Mouse (Mus musculus) ovary, adult 18-20 months (tissue): Measurements from ENCODE around the gene Prkaa2.
A peak's percentile ranks its signal among the peaks of the same experiment; 100 is the strongest.

Experiments
- DNase-seq: peaks from one replicate; pipeline ENCODE4 v3.0.0; 2022; ENCODE audit warnings: low spot score, mixed read lengths

Gene Prkaa2

GRCm38 (mm10) chr4:105109199-105109989 lies at the start of gene Prkaa2:
TSS of gene Prkaa2 (minus strand) at chr4:105109890.
- peak; percentile 59 for DNase-seq

DNA sequence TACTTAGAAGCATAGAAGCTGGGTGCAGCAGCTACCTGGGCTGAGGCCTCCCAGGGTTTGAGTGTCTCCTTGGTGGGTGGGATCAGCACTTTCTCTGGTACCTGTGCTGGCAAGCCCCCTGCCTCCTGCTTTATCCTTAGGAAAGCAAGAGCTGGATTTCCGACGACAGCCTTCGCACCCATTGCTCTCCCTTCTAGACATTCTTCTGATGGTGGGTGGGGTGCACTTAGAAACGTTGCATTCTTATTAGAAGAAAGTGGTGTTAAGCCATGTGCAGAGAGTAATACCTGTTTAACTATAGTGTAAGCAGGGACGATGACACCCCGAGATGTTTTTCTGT lies 49.8 kb upstream of the Prkaa2 start:
- DNase-seq = no peak

GRCm38 (mm10) chr4:105158651-105159530 lies 49.2 kb upstream of the Prkaa2 start:
- DNase-seq = no peak

DNA sequence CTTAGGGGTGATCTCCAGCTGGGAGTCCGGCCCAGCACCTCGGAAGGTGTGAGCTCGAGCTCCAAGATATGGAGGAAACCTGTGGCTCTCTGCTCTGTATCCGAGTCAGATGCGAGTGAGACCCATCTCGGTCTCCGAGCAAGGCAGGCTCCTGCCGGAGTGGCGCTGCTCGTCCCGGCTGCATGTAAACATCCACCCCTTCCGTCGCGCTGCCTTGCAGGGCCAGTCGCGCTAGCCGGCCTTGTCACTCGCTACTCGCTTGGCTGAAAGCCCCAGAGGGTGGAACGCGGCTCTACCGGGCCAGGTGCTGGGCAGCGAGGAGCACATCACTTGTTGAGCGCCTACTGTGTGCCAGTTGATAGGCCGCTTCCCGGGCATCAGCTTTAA lies 48.5 kb upstream of the Prkaa2 start:
- DNase-seq = peak; percentile 68

- DNase-seq = peak; percentile 87
Measured at GRCm38 (mm10) chr4:105157276-105158168, 47.8 kb upstream of the Prkaa2 start, which contains the start of gene Plpp3. TSS of gene Plpp3 (plus strand) at chr4:105157347.

DNA sequence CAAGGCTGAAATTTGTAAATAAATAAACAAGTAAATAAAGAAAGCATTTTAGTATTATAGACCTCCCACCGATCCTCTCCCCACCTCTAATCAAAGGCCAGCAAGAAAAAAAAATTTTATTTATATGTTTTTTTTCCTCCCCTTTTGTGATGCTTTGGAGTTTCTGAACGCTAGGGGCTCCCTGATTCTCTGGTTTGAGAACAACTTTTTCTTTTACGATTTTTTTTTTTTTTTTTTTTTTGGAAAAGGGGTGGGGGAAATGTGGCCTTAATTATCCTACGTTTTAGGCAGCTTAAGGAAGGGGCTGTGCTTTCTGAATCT lies 47.2 kb upstream of the Prkaa2 start:
- DNase-seq = no peak

DNA sequence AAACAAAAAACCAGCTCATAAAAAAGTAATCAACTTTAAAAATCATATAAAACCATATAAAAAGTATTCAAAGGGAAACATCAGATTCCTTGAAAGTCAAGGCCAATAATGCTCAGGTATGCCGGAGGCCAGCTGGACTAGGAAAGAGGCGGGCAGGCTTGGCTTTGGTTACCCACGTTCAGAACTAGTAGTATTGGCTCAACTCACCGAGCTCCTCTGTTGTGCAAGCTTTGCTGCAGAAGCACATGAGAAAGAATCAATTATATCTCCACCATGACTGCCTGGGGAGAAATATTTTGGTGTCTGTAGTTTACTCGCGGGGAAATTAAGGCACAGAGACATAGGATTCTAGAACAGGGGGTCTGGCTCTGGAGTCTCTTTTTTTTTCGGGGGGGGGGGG lies 46.6 kb upstream of the Prkaa2 start:
- no peak for DNase-seq

GRCm38 (mm10) chr4:105153227-105153626 lies 43.5 kb upstream of the Prkaa2 start:
- DNase-seq = no peak

DNA sequence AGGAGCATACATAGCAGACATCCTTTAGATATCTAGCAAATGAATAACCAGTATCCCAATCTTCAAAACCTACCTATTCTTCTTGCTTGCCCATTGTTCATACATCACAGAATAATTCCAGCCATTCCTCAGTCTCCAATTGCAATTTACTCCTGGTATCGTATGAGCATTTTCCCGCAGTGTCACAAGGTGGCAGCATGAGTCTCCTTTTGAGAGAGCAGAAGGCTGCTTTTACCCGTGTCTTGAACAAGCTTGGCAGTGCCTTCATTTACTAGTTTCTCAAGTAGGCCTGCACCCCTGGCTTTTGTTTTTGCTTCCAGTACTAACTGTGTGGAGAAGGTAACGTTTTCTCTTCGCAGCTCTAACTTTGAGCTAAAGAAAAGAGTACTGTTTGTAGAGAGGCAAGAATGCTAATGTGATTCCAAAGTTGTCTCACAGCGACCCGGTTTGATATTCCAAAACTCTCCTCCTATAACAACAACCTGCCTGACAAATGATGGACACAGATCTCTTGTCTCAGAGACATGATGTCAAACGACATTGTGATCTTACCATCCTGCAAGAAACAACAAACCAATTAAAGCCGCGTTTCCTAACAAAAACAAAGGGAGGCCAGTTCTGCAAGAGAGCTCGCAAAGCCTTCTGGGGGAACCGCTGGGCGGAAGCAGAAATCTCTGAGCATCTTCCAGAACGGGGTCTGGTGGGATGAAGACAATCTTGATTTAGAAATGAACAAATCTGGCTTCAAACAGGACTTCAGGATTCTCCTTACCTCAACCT lies 42.4 kb upstream of the Prkaa2 start:
- DNase-seq = peak; percentile 42

GRCm38 (mm10) chr4:105149492-105149891 lies 39.8 kb upstream of the Prkaa2 start:
- DNase-seq = no peak

- no peak for DNase-seq
Measured at GRCm38 (mm10) chr4:105133350-105134050, 23.8 kb upstream of the Prkaa2 start.

GRCm38 (mm10) chr4:105131756-105132314 lies 22.1 kb upstream of the Prkaa2 start:
- DNase-seq = no peak

- DNase-seq = no peak
Measured at GRCm38 (mm10) chr4:105129212-105129611, 19.5 kb upstream of the Prkaa2 start.

DNA sequence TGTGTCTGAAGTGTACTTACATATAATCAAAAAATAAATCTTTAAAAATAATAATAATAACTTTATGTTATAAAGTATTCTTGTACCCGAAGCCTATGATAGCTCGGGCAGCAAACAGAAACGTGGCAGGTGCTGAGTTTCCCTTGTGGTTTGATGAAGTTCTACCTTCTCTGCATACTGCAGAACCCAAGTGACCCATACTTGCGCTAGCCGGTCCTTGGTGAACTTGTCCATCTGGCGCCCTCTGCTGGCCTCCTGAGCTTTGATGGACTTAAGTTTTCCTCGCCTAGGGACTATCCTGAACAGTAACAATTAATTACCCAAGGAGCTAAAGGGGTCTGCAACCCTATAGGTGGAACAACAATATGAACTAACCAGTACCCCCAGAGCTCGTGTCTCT lies 12.7 kb upstream of the Prkaa2 start:
- peak; percentile 33 for DNase-seq

- no peak for DNase-seq
Measured at GRCm38 (mm10) chr4:105121081-105121480, 11.4 kb upstream of the Prkaa2 start.

GRCm38 (mm10) chr4:105113468-105113867 lies 3.8 kb upstream of the Prkaa2 start:
- no peak for DNase-seq

DNA sequence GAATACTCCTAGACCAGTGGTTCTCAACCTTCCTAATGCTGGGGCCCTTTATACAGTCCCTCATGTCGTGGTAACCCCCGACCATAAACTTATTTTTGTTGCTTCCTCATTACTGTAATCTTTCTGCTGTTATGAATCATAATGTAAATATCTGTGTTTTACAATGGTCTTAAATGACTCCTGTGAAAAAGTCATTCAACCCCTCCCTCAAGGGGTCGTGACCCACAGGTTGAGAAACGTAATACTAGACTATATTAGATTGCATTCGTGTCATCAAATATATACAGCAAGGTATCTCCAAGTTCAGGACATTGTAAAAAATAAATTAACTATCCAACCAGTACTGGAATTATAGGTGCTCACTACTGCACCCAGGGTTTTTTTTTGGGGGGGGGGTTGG lies 3.4 kb upstream of the Prkaa2 start:
- DNase-seq = no peak

- no peak for DNase-seq
Measured at GRCm38 (mm10) chr4:105111770-105112169, 2.1 kb upstream of the Prkaa2 start.

DNA sequence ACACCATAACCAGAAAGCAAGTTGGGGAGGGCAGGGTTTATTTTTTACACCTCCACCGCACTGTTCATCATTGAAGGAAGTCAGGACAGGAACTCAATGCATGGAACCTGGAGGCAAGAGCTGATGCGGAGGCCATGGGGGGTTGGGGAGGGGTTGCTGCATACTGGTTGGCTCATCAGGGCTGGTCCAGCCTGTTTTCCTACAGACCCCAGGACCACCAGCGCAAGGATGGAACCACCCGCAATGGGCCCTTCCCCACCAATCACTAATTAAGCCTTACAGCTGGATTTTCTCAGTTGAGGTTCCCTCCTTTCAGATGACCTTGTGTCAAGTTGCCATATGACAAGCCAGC lies 970 bp upstream of the Prkaa2 start:
- DNase-seq = no peak

DNA sequence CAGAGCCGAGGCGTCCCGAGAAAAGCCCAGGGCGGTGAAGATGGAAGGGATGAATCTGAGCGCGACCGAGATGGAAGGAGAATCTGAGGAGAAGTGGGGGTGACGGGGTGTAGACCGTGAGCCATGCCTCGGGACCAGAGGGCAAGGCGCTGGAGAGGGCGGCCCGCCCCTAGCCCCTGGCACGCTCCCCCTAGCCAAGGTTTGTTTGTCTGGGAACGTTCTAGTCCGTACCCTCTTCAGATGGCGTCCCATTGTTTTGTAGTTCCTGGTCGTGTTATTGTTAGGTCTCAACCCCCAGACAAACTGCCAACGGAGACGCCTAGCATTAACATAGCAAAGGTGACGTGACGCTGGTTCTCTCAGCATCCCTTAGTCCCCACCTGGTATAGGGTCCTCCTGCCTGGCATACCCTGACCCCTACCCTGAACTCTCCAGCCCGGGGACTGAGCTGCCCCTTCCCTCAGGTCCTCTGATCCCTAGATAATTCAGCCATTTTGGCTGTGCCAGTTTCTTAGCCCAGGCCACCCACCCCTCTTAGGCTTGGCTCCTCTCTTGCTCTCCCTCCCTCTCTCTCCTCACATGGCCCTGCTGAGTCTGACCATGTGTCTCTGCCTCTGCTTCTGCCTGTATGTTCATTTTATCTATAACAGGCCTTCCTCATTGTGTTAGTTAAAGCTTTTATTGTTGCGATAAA lies 447 bp upstream of the Prkaa2 start:
- DNase-seq = no peak
